Mouse (Mus musculus) forebrain, embryonic 15.5 days (tissue): Measurements from ENCODE around the gene Hbb-bh2. TPM values are rescaled to one million over a fixed set of nuclear protein-coding genes. Genes with fewer than 3 reads are reported as not detected.
"Not testable (repeated sequence)": the region's sequence is repeated elsewhere in the genome, so short reads cannot be mapped to it uniquely, and the experiment has no call there.

Experiments
- ATAC-seq: fragments of 200-750 bp; cut with Nextera tagmentation; replicated peaks from 2 replicates; pipeline ENCODE4 v1.8.0; 2017; ENCODE audit warnings: mild to moderate bottlenecking, moderate TSS enrichment, moderate library complexity
- H3K27ac ChIP-seq: fragments of 300-500 bp; sonication (generic); replicated peaks from 2 replicates; pipeline ENCODE4 v1.5.1; 2015; ENCODE audit warnings: mild to moderate bottlenecking, inconsistent platforms
- H3K27me3 ChIP-seq: fragments of 300-500 bp; sonication (generic); 2 replicates; pipeline ENCODE4 v1.6.1; 2015; ENCODE audit warnings: inconsistent platforms
- H3K36me3 ChIP-seq: fragments of 300-500 bp; sonication (generic); 2 replicates; pipeline ENCODE4 v1.6.1; 2015; ENCODE audit warnings: mild to moderate bottlenecking, inconsistent platforms
- H3K4me1 ChIP-seq: fragments of 300-500 bp; sonication (generic); 2 replicates; pipeline ENCODE4 v1.6.1; 2015; ENCODE audit warnings: inconsistent platforms
- H3K4me2 ChIP-seq: fragments of 300-500 bp; sonication (generic); replicated peaks from 2 replicates; pipeline ENCODE4 v1.6.1; 2015; ENCODE audit warnings: mild to moderate bottlenecking, inconsistent platforms
- H3K4me3 ChIP-seq: fragments of 300-500 bp; sonication (generic); 2 replicates; pipeline ENCODE4 v1.5.1; 2015; ENCODE audit warnings: mild to moderate bottlenecking, inconsistent platforms
- H3K9ac ChIP-seq: fragments of 300-500 bp; sonication (generic); replicated peaks from 2 replicates; pipeline ENCODE4 v1.6.1; 2015; ENCODE audit warnings: mild to moderate bottlenecking, inconsistent platforms
- H3K9me3 ChIP-seq: fragments of 300-500 bp; sonication (generic); 2 replicates; pipeline ENCODE4 v1.6.1; 2016; ENCODE audit warnings: inconsistent platforms
- WGBS: fragments of 180-500 bp; shearing (Covaris S2); methylation state at CpG from one replicate; pipeline ENCODE4 v1.1.7; 2015; ENCODE audit warnings: mixed read lengths; 5-methylcytosine and 5-hydroxymethylcytosine counted together
- polyA plus RNA-seq: library from polyadenylated mRNA; unstranded; fragments of >200 nt; fragmentation: Nextera tagmentation; extraction: Ambion mirVana; gene quantifications from 2 replicates; pipeline ENCODE4 v1.2.1, GENCODE M21; 2015

The Hbb-bh2 gene
- polyA plus RNA-seq, 1 experiment from 2014 or later, result not detected

GRCm38 (mm10) chr7:103843034-103843433, 2.7 kb upstream of the Hbb-bh2 start, which contains the start of gene Hbb-bh1:
Gene Hbb-bh1, minus strand, starts transcription at chr7:103843164.
- Histone ChIP-seq H3K27me3 (no peaks in the 10 kb centered on the region), H3K36me3 (no peaks in the 10 kb centered on the region), H3K4me3 (no peak within 1 kb of the TSS), H3K4me2 (no peak within 1 kb of the TSS), H3K4me1 (no peaks in the 10 kb centered on the region), H3K27ac (no peak within 1 kb of the TSS), H3K9ac (no peak within 1 kb of the TSS), H3K9me3 (no peaks in the 10 kb centered on the region)
- 80% methylated on average over 2 of the region's 2 CpGs for WGBS
- no peak for ATAC-seq

GRCm38 (mm10) chr7:103827808-103828207, 12.5 kb downstream of the Hbb-bh2 start, which contains the start of gene Hbb-bs:
Gene Hbb-bs, minus strand, starts transcription at chr7:103828096.
- Histone ChIP-seq H3K27me3 (no peaks in the 10 kb centered on the region), H3K4me3 (no peak within 1 kb of the TSS), H3K4me1 (no peaks in the 10 kb centered on the region), H3K36me3 (no peaks in the 10 kb centered on the region), H3K9me3 (no peaks in the 10 kb centered on the region), H3K4me2 (no peak within 1 kb of the TSS), H3K9ac (no peak within 1 kb of the TSS), H3K27ac (no peak within 1 kb of the TSS)
- 92% methylated on average over 4 of the region's 4 CpGs for WGBS
- no peak for ATAC-seq

- not testable (repeated sequence) for H3K9me3 ChIP-seq, H3K36me3 ChIP-seq, H3K9ac ChIP-seq, H3K4me2 ChIP-seq, H3K4me1 ChIP-seq, H3K27me3 ChIP-seq, H3K27ac ChIP-seq, ATAC-seq, H3K4me3 ChIP-seq
- WGBS, result no CpG with 5 or more reads among the region's 2 CpGs
Observed at GRCm38 (mm10) chr7:103827139-103827538, 13.2 kb downstream of the Hbb-bh2 start.

- H3K4me2 ChIP-seq, result no peak overlapping the region
- no peak for ATAC-seq
- H3K4me3 ChIP-seq, result no peak overlapping the region
- no peak overlapping the region for H3K9ac ChIP-seq
- H3K27me3 ChIP-seq, result no peaks in the 10 kb centered on the region
- no peaks in the 10 kb centered on the region for H3K36me3 ChIP-seq
- H3K27ac ChIP-seq, result no peak overlapping the region
- 74% methylated on average over 3 of the region's 3 CpGs for WGBS
- H3K4me1 ChIP-seq, result no peaks in the 10 kb centered on the region
- H3K9me3 ChIP-seq, result no peaks in the 10 kb centered on the region
Observed at GRCm38 (mm10) chr7:103826255-103826887, 13.9 kb downstream of the Hbb-bh2 start.

GRCm38 (mm10) chr7:103825536-103826254, 14.6 kb downstream of the Hbb-bh2 start:
- Histone ChIP-seq H3K27ac (no peak overlapping the region), H3K4me1 (no peaks in the 10 kb centered on the region), H3K27me3 (no peaks in the 10 kb centered on the region), H3K4me3 (no peak overlapping the region), H3K36me3 (no peaks in the 10 kb centered on the region), H3K9me3 (no peaks in the 10 kb centered on the region), H3K9ac (no peak overlapping the region), H3K4me2 (no peak overlapping the region)
- WGBS, result 91% methylated on average over 3 of the region's 3 CpGs
- no peak for ATAC-seq

- H3K9ac ChIP-seq, result no peak overlapping the region
- no peaks in the 10 kb centered on the region for H3K36me3 ChIP-seq
- H3K4me3 ChIP-seq, result no peak overlapping the region
- no peak overlapping the region for H3K27ac ChIP-seq
- ATAC-seq, result no peak
- H3K4me2 ChIP-seq, result no peak overlapping the region
- H3K27me3 ChIP-seq, result no peaks in the 10 kb centered on the region
- WGBS, result 83% methylated on average over 2 of the region's 2 CpGs
- H3K9me3 ChIP-seq, result no peaks in the 10 kb centered on the region
- no peaks in the 10 kb centered on the region for H3K4me1 ChIP-seq
Observed at GRCm38 (mm10) chr7:103824597-103824996, 15.7 kb downstream of the Hbb-bh2 start.

GRCm38 (mm10) chr7:103815085-103815484, 25.2 kb downstream of the Hbb-bh2 start:
- WGBS, result 89% methylated on average over 1 of the region's 2 CpGs
- H3K27me3 ChIP-seq, H3K4me3 ChIP-seq, H3K9ac ChIP-seq, ATAC-seq, H3K4me1 ChIP-seq, H3K4me2 ChIP-seq, H3K27ac ChIP-seq, H3K9me3 ChIP-seq, H3K36me3 ChIP-seq: not testable (repeated sequence)

GRCm38 (mm10) chr7:103813766-103814165, 26.6 kb downstream of the Hbb-bh2 start, which contains the start of gene Hbb-bt:
Gene Hbb-bt, minus strand, starts transcription at chr7:103813996.
- 88% methylated on average over 3 of the region's 3 CpGs for WGBS
- no peaks in the 10 kb centered on the region for H3K27me3 ChIP-seq

GRCm38 (mm10) chr7:103813152-103813551, 27.2 kb downstream of the Hbb-bh2 start:
- not testable (repeated sequence) for H3K9me3 ChIP-seq, H3K4me3 ChIP-seq, H3K27me3 ChIP-seq, H3K9ac ChIP-seq, H3K27ac ChIP-seq, H3K4me1 ChIP-seq, H3K4me2 ChIP-seq, H3K36me3 ChIP-seq, ATAC-seq
- no CpG with 5 or more reads among the region's 3 CpGs for WGBS

More at GRCm38 (mm10) chr7:103813766-103814165, 26.6 kb downstream of the Hbb-bh2 start, which contains the start of gene Hbb-bt:
- H3K36me3 ChIP-seq, result no peaks in the 10 kb centered on the region
- H3K9me3 ChIP-seq, result no peaks in the 10 kb centered on the region
- no peak within 1 kb of the TSS for H3K27ac ChIP-seq
- no peak within 1 kb of the TSS for H3K9ac ChIP-seq
- H3K4me2 ChIP-seq, result no peak within 1 kb of the TSS
- H3K4me1 ChIP-seq, result no peaks in the 10 kb centered on the region
- H3K4me3 ChIP-seq, result no peak within 1 kb of the TSS
- ATAC-seq, result no peak

GRCm38 (mm10) chr7:103812174-103812573, 28.1 kb downstream of the Hbb-bh2 start:
- Histone ChIP-seq H3K27ac (no peak overlapping the region), H3K27me3 (no peaks in the 10 kb centered on the region), H3K4me1 (no peaks in the 10 kb centered on the region), H3K4me3 (no peak overlapping the region), H3K9me3 (no peaks in the 10 kb centered on the region), H3K36me3 (no peaks in the 10 kb centered on the region), H3K4me2 (no peak overlapping the region), H3K9ac (no peak overlapping the region)
- ATAC-seq, result no peak
- WGBS, result 81% methylated on average over 1 of the region's 1 CpGs

GRCm38 (mm10) chr7:103811223-103811845, 29.0 kb downstream of the Hbb-bh2 start:
- ATAC-seq, result no peak
- 79% methylated on average over 1 of the region's 1 CpGs for WGBS
- H3K36me3 ChIP-seq, result no peaks in the 10 kb centered on the region
- H3K27ac ChIP-seq, result no peak overlapping the region
- H3K27me3 ChIP-seq, result no peaks in the 10 kb centered on the region
- no peaks in the 10 kb centered on the region for H3K4me1 ChIP-seq
- no peak overlapping the region for H3K4me3 ChIP-seq
- no peak overlapping the region for H3K4me2 ChIP-seq
- no peaks in the 10 kb centered on the region for H3K9me3 ChIP-seq
- no peak overlapping the region for H3K9ac ChIP-seq

GRCm38 (mm10) chr7:103810746-103811145, 29.6 kb downstream of the Hbb-bh2 start:
- no peak overlapping the region for H3K9ac ChIP-seq
- H3K4me1 ChIP-seq, result no peaks in the 10 kb centered on the region
- no peaks in the 10 kb centered on the region for H3K9me3 ChIP-seq
- WGBS, result 82% methylated on average over 3 of the region's 3 CpGs
- H3K36me3 ChIP-seq, result no peaks in the 10 kb centered on the region
- no peaks in the 10 kb centered on the region for H3K27me3 ChIP-seq
- no peak overlapping the region for H3K4me2 ChIP-seq
- H3K4me3 ChIP-seq, result no peak overlapping the region
- no peak for ATAC-seq
- H3K27ac ChIP-seq, result no peak overlapping the region
